Mouse (Mus musculus): ENCODE results near the gene Kctd4. TPM values are rescaled to one million over a fixed set of nuclear protein-coding genes. Genes with fewer than 3 reads are reported as not detected.

The Kctd4 gene
- polyA plus RNA-seq, 1 experiment from 2014 or later = 0.65 TPM

DNA sequence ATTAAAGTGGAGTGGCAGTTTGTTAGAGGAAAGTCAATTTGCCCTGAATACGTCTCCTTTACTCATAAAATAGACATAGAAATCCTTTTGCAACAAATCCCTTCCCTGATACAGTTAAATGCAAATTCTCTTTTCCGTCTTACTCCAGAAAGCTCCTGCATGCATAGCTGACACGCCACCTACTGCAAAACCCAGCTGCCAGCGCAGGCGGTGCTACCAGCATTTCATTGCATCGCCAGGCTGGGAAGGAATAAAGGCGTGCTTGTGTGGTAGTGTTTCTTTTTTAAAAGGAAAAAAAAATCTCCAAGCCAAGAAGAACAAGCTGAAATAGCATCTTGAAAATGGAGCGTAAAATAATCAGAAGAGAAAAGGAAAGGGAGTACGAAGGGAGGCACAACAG is 7.4 kb downstream of the Kctd4 start:
- no peak for DNase-seq (ENCODE audit: low spot score)
- Histone ChIP-seq H3K36me3 (no peaks in the 10 kb centered on the region), H3K27me3 (ENCODE audit: low read depth, poor library complexity, severe bottlenecking) (no peaks in the 10 kb centered on the region), H3K27ac (no peak overlapping the region), H3K9me3 (replicated peaks) (no peaks in the 10 kb centered on the region), H3K4me3 (no peak overlapping the region), H3K4me1 (peaks cover 12% of the 10 kb centered on the region)
- WGBS = 92% methylated on average over 9 of the region's 9 CpGs

DNA sequence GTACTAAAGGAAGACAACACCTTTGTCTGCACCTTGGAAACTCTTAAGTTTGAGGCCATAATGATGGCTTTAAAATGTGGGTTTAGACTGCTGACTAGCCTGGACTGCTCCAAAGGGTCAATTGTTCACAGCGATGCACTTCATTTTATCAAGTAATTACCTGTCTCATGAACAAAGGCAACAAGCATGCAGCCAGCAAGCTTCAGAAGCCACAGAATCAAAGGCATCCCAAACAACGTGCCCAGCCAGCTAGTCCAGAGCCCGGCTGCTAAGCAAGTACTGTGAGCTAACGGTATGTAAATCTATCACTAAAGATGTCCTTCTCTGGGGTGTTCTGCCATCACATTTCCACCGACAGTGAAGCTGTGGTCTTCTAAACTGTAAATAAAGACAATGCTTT is 8.4 kb downstream of the Kctd4 start:
- Histone ChIP-seq H3K27me3 (ENCODE audit: low read depth, poor library complexity, severe bottlenecking) (no peaks in the 10 kb centered on the region), H3K36me3 (no peaks in the 10 kb centered on the region), H3K4me1 (peaks cover 19% of the 10 kb centered on the region), H3K9me3 (replicated peaks) (no peaks in the 10 kb centered on the region), H3K4me3 (no peak overlapping the region), H3K27ac (no peak overlapping the region)
- DNase-seq (ENCODE audit: low spot score) = no peak
- 63% methylated on average over 5 of the region's 5 CpGs for WGBS

DNA sequence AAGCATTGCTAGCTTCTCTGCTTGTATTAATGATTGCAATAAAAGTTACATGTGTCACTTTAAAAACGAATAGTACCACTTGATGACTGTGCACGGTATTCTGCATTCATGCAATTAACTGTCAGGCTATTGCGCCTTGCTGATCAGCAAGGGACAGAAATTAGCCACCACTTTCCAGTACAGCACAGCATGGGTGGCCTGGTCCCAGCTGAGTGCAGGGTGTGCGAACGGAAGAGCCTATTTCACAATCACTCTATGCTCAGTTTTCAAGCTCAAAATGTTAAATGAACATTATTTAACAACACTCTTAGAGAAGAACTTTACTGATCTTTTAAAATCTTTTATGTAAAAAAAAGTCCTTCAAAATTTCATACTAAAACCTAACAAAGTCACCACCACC is 9.2 kb downstream of the Kctd4 start:
- H3K27ac ChIP-seq = no peak overlapping the region
- H3K27me3 ChIP-seq (ENCODE audit: low read depth, poor library complexity, severe bottlenecking) = no peaks in the 10 kb centered on the region
- DNase-seq (ENCODE audit: low spot score) = no peak
- peaks cover 19% of the 10 kb centered on the region for H3K4me1 ChIP-seq
- H3K9me3 ChIP-seq (replicated peaks) = no peaks in the 10 kb centered on the region
- no peaks in the 10 kb centered on the region for H3K36me3 ChIP-seq
- no peak overlapping the region for H3K4me3 ChIP-seq
- 80% methylated on average over 5 of the region's 5 CpGs for WGBS

DNA sequence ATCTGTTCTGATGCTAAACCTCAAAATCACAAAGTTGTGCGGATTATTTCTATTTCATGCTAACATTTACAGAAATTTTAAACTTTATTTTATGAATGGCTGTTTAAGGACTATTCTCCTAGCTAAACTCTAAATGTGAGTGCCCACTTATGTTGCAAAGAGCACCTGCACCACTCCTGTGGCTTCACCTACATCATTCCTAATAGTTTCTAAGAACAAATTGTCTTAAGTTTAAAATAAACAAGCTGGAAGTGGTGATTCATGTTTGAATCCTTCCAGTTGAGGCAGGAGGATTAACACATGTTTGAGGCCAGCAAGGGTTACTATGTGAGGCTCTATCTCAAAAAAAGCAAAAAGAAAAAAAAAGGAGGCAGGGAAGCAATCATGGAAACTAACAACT is 9.6 kb downstream of the Kctd4 start:
- Histone ChIP-seq H3K4me3 (no peak overlapping the region), H3K36me3 (no peaks in the 10 kb centered on the region), H3K27me3 (ENCODE audit: low read depth, poor library complexity, severe bottlenecking) (no peaks in the 10 kb centered on the region), H3K27ac (no peak overlapping the region), H3K9me3 (replicated peaks) (no peaks in the 10 kb centered on the region), H3K4me1 (peaks cover 19% of the 10 kb centered on the region)
- WGBS = 93% methylated on average over 1 of the region's 1 CpGs
- DNase-seq (ENCODE audit: low spot score) = no peak

DNA sequence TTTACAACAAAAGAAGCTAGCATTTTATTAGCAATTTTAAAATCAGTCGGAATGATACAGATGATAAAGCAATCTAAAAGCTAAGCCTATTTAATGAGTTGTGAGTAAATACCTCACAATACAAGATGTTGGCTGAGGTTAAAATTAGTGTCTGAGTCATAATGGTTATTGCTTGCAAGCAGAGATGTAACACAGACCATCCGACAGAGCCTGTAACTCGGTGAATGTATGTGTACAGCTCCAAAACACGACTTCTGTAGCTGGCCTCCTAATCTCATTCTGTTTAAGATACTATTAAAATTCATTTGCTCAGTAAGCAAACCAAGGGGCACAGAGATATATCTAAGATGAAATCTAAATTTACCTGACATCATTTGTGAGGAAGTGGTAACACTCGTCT is 12.5 kb downstream of the Kctd4 start:
- no peak overlapping the region for H3K27ac ChIP-seq
- no peak overlapping the region for H3K4me3 ChIP-seq
- H3K4me1 ChIP-seq = peaks cover 19% of the 10 kb centered on the region
- H3K36me3 ChIP-seq = no peaks in the 10 kb centered on the region
- no peaks in the 10 kb centered on the region for H3K27me3 ChIP-seq (ENCODE audit: low read depth, poor library complexity, severe bottlenecking)
- DNase-seq (ENCODE audit: low spot score) = no peak
- WGBS = 83% methylated on average over 5 of the region's 5 CpGs
- no peaks in the 10 kb centered on the region for H3K9me3 ChIP-seq (replicated peaks)

DNA sequence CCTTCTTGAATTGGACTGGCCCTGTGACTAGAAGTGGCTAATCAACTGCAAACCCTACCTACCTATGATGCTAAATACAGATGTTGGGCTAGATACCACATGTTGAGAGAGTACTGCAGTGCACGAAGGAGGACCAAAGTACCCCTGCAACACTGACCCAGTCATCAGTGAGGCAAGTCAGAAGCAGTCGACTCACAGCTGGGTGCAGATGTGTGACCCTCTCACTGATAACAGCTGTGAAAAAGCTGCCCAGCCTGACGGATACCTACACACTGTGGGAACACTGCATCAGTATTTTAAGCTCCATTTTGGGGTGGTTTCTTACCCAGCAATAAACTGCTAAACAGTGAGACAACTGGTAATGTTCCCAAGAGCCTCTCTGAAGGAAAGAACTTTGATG is 21.3 kb downstream of the Kctd4 start:
- H3K4me3 ChIP-seq = no peak overlapping the region
- H3K4me1 ChIP-seq = no peaks in the 10 kb centered on the region
- no peaks in the 10 kb centered on the region for H3K27me3 ChIP-seq (ENCODE audit: low read depth, poor library complexity, severe bottlenecking)
- peaks cover 1% of the 10 kb centered on the region; the same call in 1 of the 2 replicates for H3K36me3 ChIP-seq
- H3K27ac ChIP-seq = no peak overlapping the region
- WGBS = 58% methylated on average over 3 of the region's 3 CpGs
- H3K9me3 ChIP-seq (replicated peaks) = no peaks in the 10 kb centered on the region
- DNase-seq (ENCODE audit: low spot score) = no peak

DNA sequence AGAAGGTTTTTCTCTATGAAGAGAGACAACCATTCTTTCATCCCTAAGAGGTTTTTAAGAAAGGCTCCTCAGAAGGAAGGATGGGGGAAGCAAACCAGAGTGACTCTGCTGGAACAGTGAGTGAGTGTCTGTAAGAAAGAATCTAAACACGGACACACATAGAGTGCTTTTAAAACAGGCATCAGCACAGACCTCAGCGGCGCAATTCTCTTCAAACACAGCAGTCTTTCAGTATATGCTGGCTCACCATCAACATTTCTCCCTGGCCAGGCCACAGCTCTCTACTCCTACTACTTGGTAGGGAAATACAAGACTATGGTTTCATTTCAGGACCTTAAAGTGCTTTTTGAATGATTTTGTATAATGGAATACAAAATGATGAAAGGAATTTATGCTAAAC is 26.4 kb downstream of the Kctd4 start:
- no peak overlapping the region for H3K4me3 ChIP-seq
- WGBS = 99% methylated on average over 3 of the region's 3 CpGs

DNA sequence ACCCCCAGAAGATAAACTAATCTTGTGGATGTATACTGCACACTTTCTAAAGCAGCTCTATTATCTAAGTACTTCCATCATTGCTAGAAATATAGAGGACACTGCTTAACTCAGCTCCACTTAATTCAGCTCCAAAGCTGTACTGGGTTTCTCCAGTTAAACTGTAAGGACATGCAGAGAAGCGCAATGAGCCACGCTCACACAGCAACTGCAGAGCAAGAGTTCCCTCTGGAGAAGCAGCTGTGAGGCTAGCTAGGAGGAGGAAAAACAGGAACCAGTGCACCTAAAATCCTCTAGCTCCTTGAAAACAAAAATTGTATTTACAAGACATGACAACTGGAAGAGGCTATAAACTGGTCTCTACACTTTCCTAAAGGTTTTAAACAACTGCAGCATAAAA is 29.1 kb downstream of the Kctd4 start:
- H3K4me3 ChIP-seq = no peak overlapping the region
- H3K27ac ChIP-seq = no peak overlapping the region
- WGBS = 83% methylated on average over 2 of the region's 2 CpGs
- H3K36me3 ChIP-seq = peaks cover 11% of the 10 kb centered on the region
- H3K27me3 ChIP-seq (ENCODE audit: low read depth, poor library complexity, severe bottlenecking) = no peaks in the 10 kb centered on the region
- DNase-seq (ENCODE audit: low spot score) = no peak
- no peaks in the 10 kb centered on the region for H3K9me3 ChIP-seq (replicated peaks)
- no peaks in the 10 kb centered on the region for H3K4me1 ChIP-seq

More for the DNA sequence above, 26.4 kb downstream of the Kctd4 start:
- no peaks in the 10 kb centered on the region for H3K9me3 ChIP-seq (replicated peaks)
- no peaks in the 10 kb centered on the region for H3K4me1 ChIP-seq
- no peak overlapping the region for H3K27ac ChIP-seq
- no peak for DNase-seq (ENCODE audit: low spot score)
- H3K36me3 ChIP-seq = peaks cover 9% of the 10 kb centered on the region
- H3K27me3 ChIP-seq (ENCODE audit: low read depth, poor library complexity, severe bottlenecking) = no peaks in the 10 kb centered on the region

DNA sequence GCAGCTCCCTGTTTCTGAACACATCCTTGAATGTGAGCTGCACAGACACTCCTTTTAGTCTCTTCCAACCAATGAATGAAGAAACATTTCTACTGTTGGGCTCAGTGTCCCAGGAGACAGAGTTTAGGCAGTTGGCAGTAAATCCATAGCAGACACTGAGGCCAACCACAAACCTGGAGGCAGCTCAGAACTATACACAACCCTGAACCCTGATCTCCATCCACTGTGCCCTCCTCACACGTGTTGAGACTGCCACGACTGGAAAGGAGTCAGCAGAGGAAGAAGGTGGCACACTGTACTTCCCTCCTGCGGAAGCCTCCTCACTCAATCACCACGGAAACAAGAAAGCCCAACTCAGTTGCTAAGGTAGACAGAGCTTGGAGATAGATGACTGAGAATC is 30.3 kb downstream of the Kctd4 start:
- Histone ChIP-seq H3K27me3 (ENCODE audit: low read depth, poor library complexity, severe bottlenecking) (no peaks in the 10 kb centered on the region), H3K4me1 (no peaks in the 10 kb centered on the region), H3K4me3 (no peak overlapping the region), H3K27ac (no peak overlapping the region), H3K36me3 (peaks cover 17% of the 10 kb centered on the region), H3K9me3 (replicated peaks) (no peaks in the 10 kb centered on the region)
- DNase-seq (ENCODE audit: low spot score) = no peak
- whole genome bisulfite sequencing = 79% methylated on average over 4 of the region's 4 CpGs

DNA sequence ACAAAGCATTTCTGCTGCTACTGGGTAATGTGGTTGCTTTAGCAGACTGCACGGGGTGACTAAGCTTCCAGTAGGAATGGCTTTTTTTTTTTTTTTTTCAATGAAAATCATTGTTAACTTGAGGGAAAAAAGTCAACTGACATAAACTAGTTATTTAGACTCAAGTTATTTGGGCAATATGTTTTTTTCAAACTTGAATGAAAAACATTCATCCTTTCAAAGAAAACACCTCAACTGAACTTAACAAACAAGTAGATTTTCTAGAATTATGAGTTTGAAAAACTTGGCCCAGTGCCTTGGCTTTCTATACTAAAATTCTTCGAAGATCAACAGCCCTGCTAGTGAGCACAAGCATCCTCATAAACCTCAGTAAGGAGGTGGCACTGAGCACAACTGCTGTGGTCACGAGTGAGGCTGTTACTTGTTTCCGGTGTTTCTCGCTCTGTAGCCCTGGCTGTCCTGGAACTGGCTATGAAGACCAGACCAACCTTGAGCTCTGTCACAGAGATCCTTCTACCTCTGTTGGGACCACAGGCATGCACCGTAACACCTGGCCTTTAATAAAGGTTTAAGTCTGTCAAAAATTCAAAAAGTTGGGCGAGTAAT is 32.2 kb downstream of the Kctd4 start:
- no peak for DNase-seq (ENCODE audit: low spot score)
- H3K9me3 ChIP-seq (replicated peaks) = no peaks in the 10 kb centered on the region
- H3K4me1 ChIP-seq = no peaks in the 10 kb centered on the region
- peaks cover 12% of the 10 kb centered on the region for H3K36me3 ChIP-seq
- 86% methylated on average over 7 of the region's 7 CpGs for WGBS
- H3K4me3 ChIP-seq = no peak overlapping the region
- H3K27me3 ChIP-seq (ENCODE audit: low read depth, poor library complexity, severe bottlenecking) = no peaks in the 10 kb centered on the region
- H3K27ac ChIP-seq = no peak overlapping the region

DNA sequence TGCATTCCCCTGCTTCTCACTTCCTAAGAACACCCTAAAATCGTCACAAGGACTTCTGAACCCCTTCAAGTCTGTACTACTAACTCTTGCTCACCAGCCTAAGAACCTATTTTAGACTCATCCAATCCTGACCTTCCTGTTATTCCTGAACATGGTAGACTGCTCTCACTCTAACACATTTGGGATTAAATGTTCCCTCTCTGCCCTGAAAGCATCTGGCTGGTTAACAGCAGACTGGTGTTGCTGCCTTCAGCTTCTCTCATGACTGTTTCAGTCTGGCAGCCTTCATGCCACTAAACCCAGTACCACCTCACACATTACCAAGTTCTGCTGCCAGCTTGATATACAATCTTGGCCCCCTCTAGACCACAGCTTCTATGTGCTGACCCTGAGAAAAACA is 34.4 kb downstream of the Kctd4 start:
- Histone ChIP-seq H3K27me3 (ENCODE audit: low read depth, poor library complexity, severe bottlenecking) (no peaks in the 10 kb centered on the region), H3K9me3 (replicated peaks) (no peaks in the 10 kb centered on the region), H3K36me3 (peaks cover 8% of the 10 kb centered on the region), H3K4me1 (no peaks in the 10 kb centered on the region), H3K4me3 (no peak overlapping the region), H3K27ac (no peak overlapping the region)
- no peak for DNase-seq (ENCODE audit: low spot score)
- WGBS = 86% methylated on average over 1 of the region's 1 CpGs

DNA sequence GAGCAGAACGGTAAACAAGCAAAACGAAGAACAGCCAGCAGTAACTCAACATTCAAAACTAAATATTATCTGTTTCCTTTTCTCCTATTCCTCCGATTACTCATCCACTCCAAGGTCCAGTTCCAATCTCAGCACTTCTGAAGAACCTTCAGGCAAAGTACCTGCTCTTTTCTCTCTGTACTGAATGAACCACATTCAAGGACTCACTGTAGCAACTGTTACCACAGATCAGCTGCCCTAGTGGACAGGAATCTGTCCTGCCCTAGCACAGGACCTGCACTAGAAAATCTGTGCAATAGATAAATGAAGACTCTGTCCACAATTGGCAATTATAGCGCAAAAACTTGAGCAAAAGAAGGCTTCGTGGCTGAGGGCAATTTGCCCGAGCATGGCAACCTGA is 36.1 kb downstream of the Kctd4 start:
- 93% methylated on average over 6 of the region's 6 CpGs for WGBS
- no peaks in the 10 kb centered on the region for H3K9me3 ChIP-seq (replicated peaks)
- DNase-seq (ENCODE audit: low spot score) = no peak

DNA sequence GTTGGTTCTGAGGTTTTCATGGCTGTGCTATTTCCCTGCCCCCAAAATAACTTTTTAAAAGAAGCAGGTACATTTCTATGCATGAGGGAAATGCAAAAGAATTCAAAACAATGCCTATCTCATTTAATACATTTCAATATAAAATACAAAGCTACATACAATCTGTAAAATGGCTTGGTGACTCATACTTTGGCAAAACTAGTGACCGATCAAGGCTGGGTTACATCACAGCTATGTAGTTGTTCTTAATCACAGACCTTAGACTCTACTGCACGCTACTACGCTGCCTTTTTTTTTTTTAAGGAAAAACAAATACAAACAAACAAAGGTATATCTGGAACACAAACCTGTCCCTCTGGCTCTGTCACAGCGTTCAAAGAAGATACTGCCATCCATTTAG is 37.6 kb downstream of the Kctd4 start:
- no peak for DNase-seq (ENCODE audit: low spot score)
- Histone ChIP-seq H3K4me3 (no peak overlapping the region), H3K4me1 (no peaks in the 10 kb centered on the region), H3K9me3 (replicated peaks) (no peaks in the 10 kb centered on the region), H3K27me3 (ENCODE audit: low read depth, poor library complexity, severe bottlenecking) (no peaks in the 10 kb centered on the region), H3K27ac (no peak overlapping the region), H3K36me3 (peaks cover 16% of the 10 kb centered on the region)
- WGBS = 94% methylated on average over 4 of the region's 4 CpGs

More for the DNA sequence above, 36.1 kb downstream of the Kctd4 start:
- H3K27me3 ChIP-seq (ENCODE audit: low read depth, poor library complexity, severe bottlenecking) = no peaks in the 10 kb centered on the region
- H3K4me3 ChIP-seq = no peak overlapping the region
- H3K4me1 ChIP-seq = no peaks in the 10 kb centered on the region
- peaks cover 16% of the 10 kb centered on the region for H3K36me3 ChIP-seq
- no peak overlapping the region for H3K27ac ChIP-seq

DNA sequence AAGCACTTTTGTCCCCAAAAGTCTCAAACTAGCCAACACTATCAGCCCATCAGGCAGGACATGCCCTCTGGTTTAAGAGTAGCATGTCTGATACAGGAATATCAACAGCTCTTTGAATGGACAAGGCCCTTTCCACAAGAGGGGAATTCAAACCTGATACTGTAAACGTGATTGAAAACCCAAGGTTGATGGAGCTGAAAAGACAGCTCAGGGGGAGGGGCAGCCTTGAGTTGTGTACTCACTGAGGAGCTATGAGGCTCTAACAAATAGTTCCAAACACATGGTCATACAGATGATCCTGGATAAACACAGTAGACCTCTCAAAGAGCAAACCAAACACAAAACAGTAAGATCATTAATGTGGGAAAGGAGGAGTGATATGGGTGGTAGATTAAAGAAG is 43.3 kb downstream of the Kctd4 start:
- DNase-seq (ENCODE audit: low spot score) = no peak
- Histone ChIP-seq H3K27me3 (ENCODE audit: low read depth, poor library complexity, severe bottlenecking) (no peaks in the 10 kb centered on the region), H3K9me3 (replicated peaks) (no peaks in the 10 kb centered on the region), H3K4me1 (no peaks in the 10 kb centered on the region), H3K36me3 (peaks cover 30% of the 10 kb centered on the region), H3K27ac (no peak overlapping the region), H3K4me3 (no peak overlapping the region)
- WGBS = 70% methylated on average over 1 of the region's 1 CpGs
